Mouse (Mus musculus) megakaryocyte, embryonic 14.5 days (primary cell): ENCODE measurements around the gene Laptm4a.
"Not testable (repeated sequence)": the region's sequence is repeated elsewhere in the genome, so short reads cannot be mapped to it uniquely, and the experiment has no call there.

Experiments
- FLI1 ChIP-seq: IDR thresholded peaks from 2 replicates; pipeline ENCODE4 v1.6.1; 2012; ENCODE audit warnings: low read length, inconsistent platforms, mixed read lengths
- GATA1 ChIP-seq: IDR thresholded peaks from 3 replicates; pipeline ENCODE4 v1.6.1; 2012; ENCODE audit warnings: mixed read lengths, low read length, inconsistent platforms, borderline replicate concordance

DNA sequence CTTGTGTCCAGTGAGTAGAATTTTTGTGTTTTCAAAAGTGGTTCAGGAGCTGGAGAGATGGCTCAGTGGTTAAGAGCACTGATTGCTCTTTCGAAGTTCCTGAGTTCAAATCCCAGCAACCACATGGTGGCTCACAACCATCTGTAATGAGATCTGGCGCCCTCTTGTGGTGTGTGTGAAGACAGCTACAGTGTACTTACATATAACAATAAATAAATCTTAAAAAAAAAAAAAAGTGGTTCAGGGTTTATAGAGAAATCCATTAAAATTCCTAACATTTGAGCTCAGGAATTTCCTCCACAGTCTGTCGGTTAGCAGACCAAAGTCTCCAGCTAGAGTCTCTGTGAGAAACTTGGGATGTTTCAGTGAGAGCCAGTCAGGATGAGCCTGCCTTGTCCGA lies 14.7 kb downstream of the Laptm4a start:
- TF ChIP-seq FLI1, GATA1: not testable (repeated sequence)
